Mouse (Mus musculus) liver, postnatal 0 days (tissue): Measurements from ENCODE around the gene Foxo6.

Experiments used
- CTCF ChIP-seq: sonication (generic); IDR thresholded peaks from 2 replicates; pipeline ENCODE4 v1.5.1; 2016; ENCODE audit warnings: antibody characterized with exemption, low read depth
- EP300 ChIP-seq: IDR thresholded peaks from 2 replicates; pipeline ENCODE4 v1.6.1; 2016; ENCODE audit warnings: antibody characterized with exemption, low read depth, mild to moderate bottlenecking

DNA sequence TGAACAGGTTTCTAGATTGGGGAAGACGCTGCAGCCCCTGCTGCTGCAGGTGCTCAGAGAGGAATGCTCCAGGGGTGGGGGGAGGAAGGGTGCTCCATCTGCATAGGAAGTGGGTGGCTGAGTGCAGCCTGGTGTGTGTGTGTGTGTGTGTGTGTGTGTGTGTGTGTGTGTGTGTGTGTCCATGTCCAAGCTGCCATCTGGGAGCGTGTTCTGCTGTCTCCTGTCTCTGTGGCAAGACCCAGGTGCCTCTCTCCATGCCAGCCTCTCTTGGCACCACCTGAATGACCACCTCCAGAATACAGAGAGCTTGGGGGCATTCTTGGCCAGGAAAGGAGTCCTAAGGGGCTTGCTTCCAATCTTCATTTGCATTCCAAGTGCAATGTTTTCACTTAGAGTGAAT lies 24.4 kb downstream of the Foxo6 start:
- TF ChIP-seq CTCF: no peak
- TF ChIP-seq EP300: no peak
